Mouse (Mus musculus) adrenal gland, postnatal 14 days (tissue): ENCODE measurements around the gene Dip2c. TPM values are rescaled to one million over a fixed set of nuclear protein-coding genes. Genes with fewer than 3 reads are reported as not detected.

Experiments
- DNase-seq: peaks from one replicate; pipeline ENCODE4 v3.0.0; 2021; ENCODE audit warnings: mixed read lengths
- total RNA-seq: library from RNA; stranded (reverse); gene quantifications from 2 replicates; pipeline ENCODE4 v1.2.3, GENCODE M21; 2021

The Dip2c gene
- total RNA-seq, 1 experiment from 2014 or later = 19.8 TPM

- no peak for DNase-seq
These were observed 262.2 kb downstream of the Dip2c start for GRCm38 (mm10) chr13:9538556-9538955.

- peak; percentile 39 for DNase-seq
These were observed 271.5 kb downstream of the Dip2c start for GRCm38 (mm10) chr13:9547698-9548344.

GRCm38 (mm10) chr13:9562099-9562498, 285.8 kb downstream of the Dip2c start:
- DNase-seq = no peak

- DNase-seq = peak; percentile 70
These were observed 286.6 kb downstream of the Dip2c start for GRCm38 (mm10) chr13:9562921-9563320.

GRCm38 (mm10) chr13:9568852-9569251, 292.5 kb downstream of the Dip2c start:
- peak; percentile 5 for DNase-seq

- DNase-seq = peak; percentile 58
These were observed 300.4 kb downstream of the Dip2c start for GRCm38 (mm10) chr13:9576686-9577085.

GRCm38 (mm10) chr13:9578456-9578855, 302.1 kb downstream of the Dip2c start:
- peak; percentile 32 for DNase-seq

GRCm38 (mm10) chr13:9581821-9582220, 305.5 kb downstream of the Dip2c start:
- no peak for DNase-seq

GRCm38 (mm10) chr13:9583579-9583978, 307.3 kb downstream of the Dip2c start:
- DNase-seq = no peak

- no peak for DNase-seq
These were observed 323.2 kb downstream of the Dip2c start for GRCm38 (mm10) chr13:9599334-9600096.

- no peak for DNase-seq
These were observed 325.0 kb downstream of the Dip2c start for GRCm38 (mm10) chr13:9601350-9601749.

- no peak for DNase-seq
These were observed 334.9 kb downstream of the Dip2c start for GRCm38 (mm10) chr13:9611229-9611628.

GRCm38 (mm10) chr13:9632684-9633083, 356.4 kb downstream of the Dip2c start:
- no peak for DNase-seq

- DNase-seq = peak; percentile 32
These were observed 359.6 kb downstream of the Dip2c start for GRCm38 (mm10) chr13:9635951-9636350.

GRCm38 (mm10) chr13:9636505-9636904, 360.2 kb downstream of the Dip2c start:
- no peak for DNase-seq

- DNase-seq = no peak
These were observed 361.6 kb downstream of the Dip2c start for GRCm38 (mm10) chr13:9637949-9638348.

GRCm38 (mm10) chr13:9648716-9649115, 372.4 kb downstream of the Dip2c start:
- peak; percentile 81 for DNase-seq

- DNase-seq = no peak
These were observed 373.6 kb downstream of the Dip2c start for GRCm38 (mm10) chr13:9649894-9650293.

GRCm38 (mm10) chr13:9650580-9650979, 374.3 kb downstream of the Dip2c start:
- DNase-seq = no peak

- no peak for DNase-seq
These were observed 376.7 kb downstream of the Dip2c start for GRCm38 (mm10) chr13:9653018-9653417.

- DNase-seq = no peak
These were observed 380.3 kb downstream of the Dip2c start for GRCm38 (mm10) chr13:9656613-9657012.

- DNase-seq = no peak
These were observed 384.4 kb downstream of the Dip2c start for GRCm38 (mm10) chr13:9660711-9661110.

- DNase-seq = no peak
These were observed 387.3 kb downstream of the Dip2c start for GRCm38 (mm10) chr13:9663593-9663992.
